Mouse (Mus musculus) frontal cortex, postnatal 10 days (tissue): ENCODE results near the gene Gimap9.
"Not testable (repeated sequence)": the region's sequence is repeated elsewhere in the genome, so short reads cannot be mapped to it uniquely, and the experiment has no call there.

Experiments
- DNase-seq, 2 experiments: peaks; one replicate each; pipeline ENCODE4 v3.0.0; 2022; ENCODE audit warnings: low spot score in 2 of 2, mixed read lengths in 1 of 2

Gene Gimap9

DNA sequence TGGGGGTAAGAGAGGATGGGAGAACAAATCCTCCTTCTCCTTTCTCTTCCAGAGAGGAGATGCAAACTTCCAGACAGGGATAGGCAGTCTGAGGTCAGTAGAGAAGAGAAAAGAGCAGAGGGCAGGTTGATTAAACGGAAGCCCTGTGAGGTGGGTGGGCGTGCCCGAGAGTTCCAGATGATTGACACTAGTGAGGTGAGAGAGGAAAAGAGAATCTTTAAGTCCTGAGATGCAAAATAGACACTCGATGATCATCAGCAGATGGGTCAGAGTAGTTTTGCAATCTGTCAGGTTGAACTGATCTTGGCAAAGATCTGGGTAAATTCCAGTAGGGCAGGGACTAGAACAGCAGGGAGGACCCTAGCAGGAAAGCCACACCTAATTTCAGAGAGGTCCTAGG is 11.2 kb upstream of the Gimap9 start:
- no peak for DNase-seq

DNA sequence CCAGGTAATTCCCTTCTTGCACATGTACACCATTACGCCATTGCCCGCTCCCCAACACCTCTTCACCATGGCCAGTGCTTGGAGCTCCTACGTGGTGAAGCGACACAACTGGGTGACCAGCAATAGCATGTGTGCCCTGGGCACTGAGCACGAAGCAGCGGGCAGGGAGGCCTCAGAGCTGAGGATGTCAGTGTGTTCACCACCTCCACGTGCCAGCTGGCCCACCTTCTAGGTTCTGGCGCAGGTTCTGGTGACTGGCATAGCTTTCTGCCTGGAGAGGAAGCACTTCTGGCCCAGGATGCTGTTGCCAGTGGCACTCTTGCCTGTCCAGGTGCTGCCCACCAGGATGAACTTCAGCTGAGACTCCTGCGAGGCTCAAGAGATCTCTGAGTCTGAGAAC is 10.5 kb upstream of the Gimap9 start:
- DNase-seq = no peak

DNA sequence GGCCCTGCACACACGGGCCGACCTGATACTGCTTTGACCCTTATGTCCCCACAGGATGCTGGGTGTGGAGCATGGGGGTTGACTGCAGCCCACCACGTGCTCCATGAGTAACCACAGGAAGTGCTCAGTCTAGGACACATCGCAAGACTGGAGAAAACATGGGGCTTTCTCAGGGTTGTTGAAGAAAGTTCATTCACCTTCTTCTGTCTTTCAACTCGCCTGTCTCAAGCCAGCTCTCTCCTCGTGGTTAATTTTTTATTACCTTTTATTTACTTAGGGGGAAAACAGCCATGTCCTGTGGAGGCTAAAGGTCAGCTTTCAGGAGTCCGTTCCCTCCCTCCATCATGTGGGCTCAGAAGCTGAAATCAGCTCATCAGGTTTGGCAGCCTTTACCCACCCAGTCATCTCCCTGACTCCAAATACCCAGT is 9.8 kb upstream of the Gimap9 start:
- no peak for DNase-seq

DNA sequence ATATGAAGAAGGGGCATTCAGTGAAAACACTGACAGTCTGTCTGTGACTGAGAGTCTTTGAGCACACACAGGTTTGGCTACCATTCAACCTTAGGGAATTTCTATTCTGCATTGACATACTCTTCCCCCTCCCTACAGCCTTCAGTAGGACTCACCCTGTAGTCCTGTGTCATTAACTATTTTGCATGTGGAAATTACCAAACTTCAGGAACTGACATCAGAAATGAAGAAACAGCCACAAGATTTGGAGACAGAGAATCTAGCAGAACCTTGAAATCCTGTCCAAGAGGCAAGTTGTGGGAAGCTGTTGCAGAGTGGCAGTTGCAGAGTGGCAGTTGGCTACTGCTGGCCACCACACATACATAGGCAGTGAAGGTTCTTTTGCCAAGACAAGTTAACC is 7.9 kb upstream of the Gimap9 start:
- DNase-seq = no peak

DNA sequence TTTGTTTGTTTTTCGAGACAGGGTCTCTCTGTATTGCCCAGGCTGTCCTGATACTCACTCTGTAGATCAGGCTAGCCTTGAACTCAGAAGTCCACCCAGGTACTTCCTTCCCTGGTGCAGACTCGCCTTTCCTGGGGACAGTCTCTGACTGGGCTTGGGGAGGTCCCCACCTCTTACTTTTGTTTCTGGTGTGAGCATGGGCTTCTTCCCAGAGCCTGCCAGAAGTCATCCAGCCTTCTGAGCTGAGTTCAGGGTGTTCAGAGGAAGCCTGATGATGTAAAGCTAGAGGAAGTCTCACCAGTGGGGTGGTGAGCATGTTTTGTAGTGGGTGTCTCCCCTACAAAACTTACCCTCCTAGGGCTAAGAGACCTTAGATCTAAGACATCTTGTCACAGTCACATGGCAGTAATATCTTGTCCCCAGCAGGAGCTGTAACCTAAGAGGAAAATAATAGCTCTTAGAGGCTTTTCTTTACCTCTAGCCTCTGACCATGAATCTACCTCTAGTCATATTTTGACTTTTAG is 6.4 kb upstream of the Gimap9 start:
- no peak for DNase-seq

DNA sequence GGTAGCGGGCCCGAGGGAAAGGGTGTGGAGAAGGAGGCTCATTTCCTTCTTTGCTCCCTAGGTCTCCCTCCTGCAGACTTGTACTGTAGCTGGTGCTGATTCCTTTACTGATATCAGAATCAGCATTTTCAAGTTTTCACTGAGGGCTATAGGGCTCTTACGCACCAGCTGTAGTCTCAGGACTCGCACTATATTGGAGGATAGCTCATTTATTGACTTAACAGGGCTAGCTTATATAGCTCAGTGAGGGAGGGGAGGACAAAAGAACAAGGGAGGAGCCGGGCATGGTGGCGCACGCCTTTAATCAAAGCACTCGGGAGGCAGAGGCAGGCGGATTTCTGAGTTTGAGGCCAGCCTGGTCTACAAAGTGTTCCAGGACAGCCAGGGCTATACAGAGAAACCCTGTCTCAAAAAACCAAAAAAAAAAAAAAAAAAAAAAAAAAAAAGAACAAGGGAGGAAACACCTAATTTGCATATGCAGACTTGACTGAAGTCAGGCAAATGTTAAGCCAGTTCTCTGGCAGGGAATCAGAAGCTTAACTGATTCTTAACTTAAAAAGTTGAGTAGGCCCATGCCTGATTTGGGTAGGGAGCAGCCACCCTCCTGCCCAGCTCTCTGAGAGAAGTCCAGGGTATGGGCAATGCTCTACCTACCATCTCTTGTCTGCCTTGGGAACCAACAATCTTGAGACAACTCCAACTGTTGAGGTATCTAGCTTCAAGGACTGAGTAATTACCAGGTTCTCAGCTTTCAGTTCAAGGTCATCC is 1.5 kb upstream of the Gimap9 start:
- DNase-seq = no peak

DNA sequence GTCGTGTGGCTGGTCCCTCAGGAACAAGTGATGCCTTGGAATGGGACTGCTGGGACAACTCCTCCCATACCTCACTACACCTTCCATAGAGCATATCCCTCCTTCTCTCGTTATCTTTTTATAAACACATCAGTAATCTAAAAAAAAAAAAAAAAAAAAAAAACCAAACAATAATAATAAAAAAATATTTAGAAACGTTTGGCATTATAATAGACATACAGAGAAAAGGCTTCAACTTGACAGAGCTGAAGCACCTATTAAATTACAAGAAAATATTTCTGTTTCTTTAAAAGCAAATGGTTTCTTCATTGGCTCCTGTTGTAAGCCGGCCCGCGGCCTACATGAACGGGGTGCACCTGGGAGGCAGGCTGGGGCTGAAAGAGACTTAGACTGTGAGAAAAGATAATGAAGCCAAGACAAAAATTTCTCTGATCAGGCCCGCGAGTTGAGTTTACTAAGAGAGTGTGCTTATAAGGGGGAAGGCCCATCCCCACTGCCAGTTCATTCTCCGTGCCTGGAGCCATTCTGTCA is 464 bp upstream of the Gimap9 start:
- DNase-seq = no peak

DNA sequence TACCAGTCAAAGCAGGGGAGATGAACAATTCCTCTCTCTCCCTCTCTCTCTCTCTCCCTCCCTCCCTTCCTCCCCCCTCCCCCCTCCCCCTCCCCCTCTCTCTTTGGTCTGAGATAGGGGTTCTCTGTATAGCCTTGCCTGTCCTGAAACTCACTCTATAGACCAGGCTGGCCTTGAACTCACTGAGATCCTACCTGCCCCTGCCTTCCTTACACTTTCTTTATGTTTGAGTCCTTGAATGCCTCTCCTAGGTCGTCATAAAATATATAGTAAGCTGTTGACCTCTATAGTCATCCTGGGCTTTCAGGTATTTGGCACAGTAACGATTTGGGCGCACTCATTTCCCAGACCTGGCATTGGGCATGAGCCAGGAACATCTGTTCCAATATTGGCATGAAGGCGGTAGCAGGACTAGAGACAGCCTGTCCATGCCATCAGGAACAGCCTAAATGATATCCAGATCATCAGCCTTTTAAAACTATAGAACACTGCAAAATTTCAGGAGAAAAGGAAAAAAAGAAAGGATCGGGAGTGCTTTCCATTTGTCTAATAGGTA is 1.0 kb downstream of the Gimap9 start:
- DNase-seq = no peak

DNA sequence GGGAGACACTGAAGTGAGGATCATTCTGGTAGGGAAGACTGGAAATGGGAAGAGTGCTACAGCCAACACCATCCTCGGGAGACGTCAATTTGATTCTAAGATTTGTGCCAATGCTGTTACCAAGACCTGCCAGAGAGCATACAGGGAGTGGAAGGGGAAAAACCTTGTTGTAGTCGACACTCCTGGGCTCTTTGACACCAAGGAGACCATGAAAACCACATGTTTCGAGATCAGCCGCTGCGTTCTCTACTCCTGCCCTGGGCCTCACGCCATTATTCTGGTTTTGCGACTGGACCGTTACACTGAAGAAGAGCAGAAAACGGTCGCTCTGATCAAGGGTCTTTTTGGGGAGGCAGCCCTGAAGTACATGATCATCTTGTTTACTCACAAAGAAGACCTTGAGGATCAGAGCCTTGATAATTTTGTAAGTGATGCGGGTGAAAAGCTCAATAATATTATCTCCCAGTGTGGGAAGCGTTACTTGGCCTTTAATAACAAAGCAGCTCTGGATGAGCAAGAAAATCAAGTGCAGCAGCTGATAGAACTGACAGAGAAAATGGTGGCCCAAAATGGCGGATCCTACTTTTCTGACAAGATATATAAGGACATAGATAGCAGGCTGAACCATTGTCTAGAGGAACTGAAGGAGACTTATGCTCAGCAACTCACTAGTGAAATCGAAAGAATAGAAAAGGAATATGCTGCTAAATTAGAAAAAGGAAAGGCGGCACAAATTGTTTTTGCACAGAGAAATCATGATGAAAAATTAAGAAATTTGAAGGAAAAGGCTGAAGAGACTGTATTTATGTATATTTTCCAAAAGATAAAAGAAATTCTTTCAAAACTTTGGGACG is 1.8 kb downstream of the Gimap9 start:
- DNase-seq = no peak

DNA sequence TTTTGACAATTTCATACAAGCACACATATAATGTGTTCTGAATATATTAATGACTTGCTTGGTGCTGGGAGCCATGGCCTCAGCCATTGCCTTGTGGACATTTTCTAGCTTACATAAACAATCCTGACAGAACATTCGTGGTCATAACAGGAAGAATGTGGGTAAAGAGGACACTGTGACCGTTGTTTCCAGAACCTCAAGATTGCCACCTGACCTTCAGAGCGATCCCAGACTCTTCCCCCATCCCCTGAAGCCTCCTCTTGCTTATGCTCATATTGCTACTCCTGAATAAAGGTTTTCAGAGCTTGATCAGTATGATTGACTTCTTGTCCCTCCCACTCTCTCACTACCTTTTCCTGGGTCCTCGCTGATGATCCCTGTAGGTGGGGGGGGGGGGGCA is 2.5 kb downstream of the Gimap9 start:
- no peak for DNase-seq

DNA sequence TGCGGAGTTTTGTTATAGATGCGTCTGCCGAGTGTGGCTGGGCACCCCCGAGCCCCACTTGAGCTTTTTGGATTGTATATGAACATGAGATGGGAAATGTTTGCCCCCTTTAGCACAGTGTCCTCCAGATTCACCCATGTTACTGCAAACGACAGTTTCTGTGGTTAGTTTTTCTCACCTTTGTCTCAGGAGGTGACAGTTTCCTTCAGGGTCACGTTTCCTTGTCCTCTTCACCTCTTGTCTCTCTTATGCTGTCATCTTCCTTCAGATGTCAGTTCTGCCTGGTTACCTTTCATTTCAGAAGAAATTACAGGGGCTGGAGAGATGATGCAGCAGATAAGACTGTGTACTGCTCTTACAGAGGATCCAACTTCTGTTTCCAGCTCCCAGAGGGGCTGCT is 3.8 kb downstream of the Gimap9 start:
- DNase-seq = no peak

DNA sequence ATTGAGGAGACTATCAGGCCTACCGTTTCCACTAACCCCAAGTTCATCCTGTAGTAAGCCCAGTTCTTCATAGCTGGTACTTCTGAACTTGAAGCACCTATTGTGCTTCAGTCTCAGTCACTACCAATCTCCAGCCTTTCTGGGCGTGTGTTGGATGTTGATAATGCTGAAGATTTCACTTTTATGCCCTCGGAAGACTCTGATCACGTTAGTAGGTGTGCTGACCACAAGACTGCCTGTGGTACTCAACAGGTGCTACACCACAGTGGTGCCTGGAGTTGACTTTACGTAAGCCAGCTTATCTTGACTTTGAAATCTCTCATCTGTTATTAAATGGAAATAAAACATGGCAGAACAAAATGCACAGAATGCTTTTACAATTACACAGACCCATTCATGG is 4.5 kb downstream of the Gimap9 start:
- DNase-seq = no peak

DNA sequence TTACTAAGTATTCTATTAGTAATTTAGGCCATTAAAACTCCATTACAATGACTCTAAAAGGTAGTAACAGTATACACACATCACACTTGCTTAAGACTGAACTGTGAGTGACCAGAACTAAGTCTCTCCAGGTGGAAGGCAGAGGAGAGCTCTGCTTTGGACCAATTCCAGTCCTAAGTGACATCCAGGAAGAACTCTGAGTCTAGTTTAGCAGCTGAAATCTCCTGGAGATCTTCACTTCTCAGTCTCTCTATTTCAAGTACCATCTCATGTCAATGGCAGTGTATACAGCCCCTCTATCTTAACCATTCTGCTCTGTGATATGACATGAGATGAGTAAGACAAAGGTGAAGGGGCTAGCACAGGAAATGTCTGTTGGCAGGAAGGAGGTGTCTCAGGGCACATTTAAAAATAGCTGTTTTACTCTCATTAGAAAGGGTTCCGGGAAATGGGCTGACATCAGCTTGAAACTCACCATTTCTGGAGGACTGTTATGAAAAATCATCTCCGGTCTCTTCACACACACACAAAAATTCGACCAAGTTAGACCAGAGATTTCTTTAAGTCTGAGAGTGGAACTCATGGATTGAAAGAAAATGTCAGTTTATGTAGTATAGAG is 5.7 kb downstream of the Gimap9 start:
- no peak for DNase-seq

DNA sequence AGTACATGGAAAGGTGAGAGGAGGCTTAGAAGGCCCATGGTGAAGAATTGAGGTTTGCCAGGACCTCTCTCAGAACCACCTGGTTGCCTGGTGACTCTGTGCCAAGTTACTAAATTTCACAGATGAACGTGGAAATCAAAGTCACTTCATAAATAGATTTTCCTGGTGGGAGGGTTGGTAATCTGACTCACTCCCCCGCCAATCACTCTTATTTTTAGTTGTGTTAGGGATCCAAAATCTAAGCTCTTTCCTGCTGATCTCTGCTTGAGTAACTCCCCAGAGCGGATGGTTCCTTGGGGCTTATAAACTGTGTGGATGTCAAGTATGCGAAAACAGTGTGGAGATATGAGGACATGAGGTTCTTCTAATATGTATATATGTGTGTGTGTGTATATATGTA is 6.3 kb downstream of the Gimap9 start:
- no peak for DNase-seq

DNA sequence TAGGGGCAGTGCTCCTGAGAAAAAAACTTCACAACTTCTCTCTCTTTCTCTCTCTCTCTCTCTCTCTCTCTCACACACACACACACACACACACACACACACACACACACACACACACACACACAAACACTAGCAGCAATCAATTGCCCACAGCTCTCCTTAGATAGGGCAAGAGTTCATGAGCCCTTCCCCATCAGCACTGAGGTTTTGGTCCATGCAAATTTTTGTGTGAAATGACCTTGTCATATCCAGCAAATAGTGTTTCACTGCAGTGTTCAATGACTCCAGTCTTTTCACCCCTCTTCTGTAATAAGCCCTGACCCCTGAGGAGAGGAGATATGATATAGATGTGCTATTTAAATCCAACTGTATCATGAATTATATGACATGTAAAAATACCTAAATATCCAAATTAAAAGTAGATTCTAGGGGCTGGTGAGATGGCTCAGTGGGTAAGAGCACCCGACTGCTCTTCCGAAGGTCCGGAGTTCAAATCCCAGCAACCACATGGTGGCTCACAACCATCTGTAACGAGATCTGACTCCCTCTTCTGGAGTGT is 7.4 kb downstream of the Gimap9 start:
- not testable (repeated sequence) for DNase-seq

DNA sequence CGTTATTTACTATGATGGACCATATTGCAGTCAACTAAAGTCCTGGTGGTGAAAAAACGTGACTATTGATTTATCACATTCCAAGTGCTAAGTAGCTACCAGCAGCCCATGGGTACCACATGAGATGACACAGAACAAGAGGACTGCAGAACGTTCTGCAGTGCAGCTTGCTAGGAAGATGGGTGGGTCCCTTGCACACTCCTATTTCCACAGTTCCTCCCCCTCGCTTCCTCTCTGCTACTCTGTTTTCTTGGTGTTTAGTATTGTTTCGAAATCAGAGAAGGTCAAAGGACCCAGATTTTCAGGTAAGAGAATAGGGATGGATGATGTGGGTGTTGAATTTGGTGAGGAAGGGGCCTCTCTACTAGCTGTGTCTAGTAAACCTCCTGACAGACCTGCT is 8.4 kb downstream of the Gimap9 start, which contains the start of gene Gimap4:
Gene Gimap4 (plus strand): TSS at position 231 of the 400 bp plus-strand sequence.
- DNase-seq = no peak

DNA sequence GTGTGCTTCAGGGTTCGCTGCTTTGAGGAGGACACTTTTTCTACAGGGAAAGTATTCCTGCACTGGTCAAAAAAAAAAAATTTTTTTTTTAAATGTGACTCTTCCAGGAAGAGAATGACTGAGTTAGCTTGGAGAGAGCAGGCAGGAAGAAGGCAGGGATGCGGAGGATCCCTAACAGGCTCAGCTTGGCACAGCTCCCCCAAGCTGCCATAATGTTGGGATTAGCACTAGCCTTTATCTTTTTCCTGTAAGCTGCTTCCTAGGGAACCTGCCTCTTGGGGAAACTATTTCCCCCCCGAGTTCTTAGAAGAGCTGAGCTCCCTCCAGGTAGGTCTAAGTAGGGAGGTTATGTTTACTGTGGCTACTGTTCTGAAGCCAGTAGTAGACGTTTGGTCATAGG is 8.9 kb downstream of the Gimap9 start:
- DNase-seq = no peak

DNA sequence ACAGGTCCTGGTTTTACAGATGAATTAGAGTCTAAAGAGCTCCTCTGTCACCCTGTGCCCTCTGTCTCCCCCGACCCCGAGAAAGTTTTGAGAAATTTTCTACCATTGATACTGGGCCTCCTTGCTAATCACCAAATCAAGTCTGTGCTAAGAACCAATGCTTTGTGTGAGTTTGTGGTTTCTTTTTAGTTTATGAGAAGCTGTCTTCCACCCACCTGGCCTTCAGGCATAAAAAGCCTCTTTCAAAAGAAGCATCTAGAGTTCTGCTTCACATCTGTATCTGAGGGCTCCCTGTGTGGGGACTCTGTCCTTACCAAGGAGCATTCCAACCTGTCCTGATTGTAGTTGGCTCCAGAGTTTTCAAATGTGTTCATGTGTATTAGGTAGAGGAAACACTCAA is 9.3 kb downstream of the Gimap9 start:
- no peak for DNase-seq

DNA sequence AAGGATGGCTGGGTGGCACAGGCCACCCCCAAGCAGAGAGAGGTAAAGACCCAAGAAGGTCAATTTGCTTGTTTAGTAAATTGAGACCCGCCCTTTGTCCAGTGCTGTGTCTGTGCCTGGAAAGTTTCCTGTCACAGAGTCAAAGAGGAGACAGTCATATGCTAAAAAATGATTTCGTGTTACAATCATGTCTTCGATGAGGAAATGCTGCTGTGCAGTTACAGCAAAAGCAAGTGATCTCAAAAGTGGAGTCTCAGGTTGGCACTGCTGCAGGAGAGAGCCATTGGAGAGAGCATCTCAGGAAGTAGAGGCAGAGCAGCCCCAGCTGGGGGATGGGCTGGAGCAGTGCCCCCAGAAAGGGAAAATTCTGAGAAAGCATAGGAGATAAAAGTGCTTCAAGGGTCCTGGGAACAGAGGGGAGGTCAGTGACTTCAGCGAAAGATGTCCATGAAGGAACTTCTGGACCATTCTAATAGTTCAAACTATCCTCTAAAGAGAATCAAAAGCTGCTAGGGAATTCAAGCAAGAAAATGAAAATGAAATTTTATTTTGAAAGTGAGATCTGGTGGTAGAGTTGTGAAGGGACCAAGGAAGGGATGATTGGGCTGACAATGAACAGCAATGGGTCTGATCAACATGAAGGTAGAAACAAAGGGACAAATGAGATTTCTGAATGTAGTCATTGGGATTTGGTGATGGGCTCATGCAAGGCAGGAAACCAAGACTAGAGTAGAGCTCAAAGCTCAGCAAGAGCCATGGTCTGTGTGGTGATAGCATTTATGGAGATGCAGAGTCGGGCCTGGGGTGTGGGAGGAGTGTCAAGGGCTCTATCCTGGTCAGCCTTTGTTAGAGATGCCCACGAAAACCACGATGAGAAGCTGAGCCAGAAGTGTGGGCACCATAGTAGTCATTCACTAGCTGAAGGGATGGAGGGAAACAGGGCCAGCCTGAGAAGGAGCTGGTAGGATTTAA is 10.1 kb downstream of the Gimap9 start:
- no peak for DNase-seq

DNA sequence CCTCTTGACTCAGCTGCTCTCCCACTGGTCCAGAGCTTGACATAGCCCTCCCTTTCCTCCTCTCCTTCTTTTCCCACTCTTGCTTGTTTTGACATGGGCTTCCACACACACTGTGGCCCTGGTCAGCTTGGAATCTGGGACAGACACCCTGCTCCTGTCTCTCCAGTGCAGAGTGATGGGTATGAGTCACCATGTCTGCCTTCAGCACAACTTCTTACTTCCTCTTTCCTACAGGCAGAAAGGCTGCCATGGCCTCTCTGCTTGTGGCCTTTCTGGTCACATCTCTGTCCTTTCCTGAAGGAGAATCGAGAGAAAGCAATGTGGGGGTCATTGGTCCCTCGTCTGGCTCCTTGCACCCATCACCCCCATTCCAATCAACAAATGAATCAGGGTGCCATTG is 11.1 kb downstream of the Gimap9 start:
- no peak for DNase-seq
